Mouse (Mus musculus): ENCODE measurements at regions not wholly inside any gene's neighbourhood (a gene's known extent, or its start where the extent isn't known, plus 50 kb on each side); places are given as distances from the start of the nearest gene placed in this dataset.

DNA sequence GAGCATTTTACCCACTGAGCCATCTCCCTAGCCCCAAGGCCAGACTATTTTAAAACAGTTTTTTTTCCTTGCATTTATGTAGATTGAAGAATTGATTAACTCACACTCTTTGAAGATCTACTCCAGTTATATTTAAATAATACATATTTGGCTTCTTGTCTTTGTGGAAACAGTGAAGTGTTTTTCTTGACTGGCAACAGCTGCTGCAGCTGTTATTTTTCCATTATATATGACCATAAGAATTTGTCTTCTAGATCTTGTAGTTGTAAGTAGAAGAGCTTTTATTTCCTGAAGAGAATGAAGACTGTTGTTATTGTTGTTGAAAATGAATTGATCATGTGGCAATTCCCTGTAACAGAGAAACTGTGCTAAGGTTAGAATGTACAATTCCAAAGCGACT lies 109.4 kb upstream of the Prickle1 start:
- no peak for DNase-seq (ENCODE audit: low spot score)

DNA sequence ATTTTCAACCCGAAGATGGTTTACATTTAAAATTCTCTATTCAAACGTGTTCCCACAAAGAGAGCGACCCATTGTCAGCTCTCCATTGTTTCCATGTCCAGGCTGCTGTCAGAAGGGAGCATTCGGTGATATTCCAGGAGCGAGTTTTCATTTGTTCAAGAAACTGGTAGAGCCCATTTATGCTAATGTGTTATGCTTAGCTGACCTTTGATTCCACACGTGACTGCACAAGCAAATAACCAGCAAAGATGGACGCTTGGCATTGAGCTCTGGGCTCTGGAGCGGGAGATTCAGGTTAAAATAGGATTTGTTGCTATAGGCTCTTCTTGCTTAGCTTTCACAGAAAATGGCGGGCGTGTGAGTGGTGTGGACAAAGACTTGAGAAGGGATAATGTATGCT lies 105.3 kb upstream of the Prickle1 start:
- DNase-seq (ENCODE audit: low spot score): no peak

- no peak for DNase-seq (ENCODE audit: low spot score)
These were observed 104.3 kb upstream of the Prickle1 start for GRCm38 (mm10) chr15:93699971-93700370.

DNA sequence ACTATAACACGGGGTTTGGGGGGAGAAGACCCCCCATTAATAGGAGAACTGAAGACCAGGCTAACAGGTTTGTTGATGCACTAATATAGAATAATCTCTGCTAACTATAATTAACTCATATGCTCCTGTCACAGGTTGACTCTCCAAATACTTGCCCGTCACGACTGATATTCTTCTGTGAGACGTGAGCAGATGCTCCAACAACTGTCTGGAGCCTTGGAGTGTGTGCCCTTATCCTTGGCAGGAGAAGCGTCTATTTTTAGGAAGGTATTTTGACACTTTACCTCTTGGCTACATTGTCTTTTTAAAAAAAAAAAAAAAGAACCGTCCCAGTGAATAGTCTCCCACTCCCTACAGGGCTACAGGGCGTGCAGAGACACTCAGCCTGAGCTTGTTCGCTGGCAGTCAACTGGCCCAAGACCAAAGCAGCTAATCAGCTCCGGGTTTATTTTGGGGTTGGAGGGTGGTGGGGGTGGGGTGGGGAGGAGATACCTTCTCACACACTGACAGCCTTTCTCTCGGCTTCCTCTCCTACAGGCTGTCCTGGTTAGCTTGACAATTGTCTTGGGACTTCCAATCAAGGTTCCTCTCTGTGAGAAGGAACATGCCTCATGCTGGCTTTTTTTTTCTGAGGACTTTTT lies 102.6 kb upstream of the Prickle1 start:
- no peak for DNase-seq (ENCODE audit: low spot score)

GRCm38 (mm10) chr15:93690717-93691116 lies 95.0 kb upstream of the Prickle1 start:
- DNase-seq (ENCODE audit: low spot score): no peak

DNA sequence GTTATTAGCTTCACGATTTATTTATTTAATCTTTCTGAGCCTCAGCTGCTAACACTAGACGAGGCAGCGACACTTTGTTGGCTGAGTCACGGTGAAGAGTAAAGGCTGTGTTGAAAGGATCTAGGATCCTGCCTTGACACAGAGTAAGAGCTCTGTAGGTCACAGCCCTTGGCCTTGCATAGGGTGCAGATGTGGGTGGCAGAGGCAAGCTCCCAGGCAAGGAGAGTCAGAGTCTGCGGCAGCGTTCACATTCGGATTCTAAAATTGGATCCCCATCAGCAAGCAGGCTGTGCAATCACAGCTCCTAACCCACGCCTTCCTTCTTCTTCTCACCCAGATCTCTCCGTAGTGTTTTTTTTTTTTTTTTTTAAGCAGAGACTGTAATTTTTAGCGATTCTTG lies 94.3 kb upstream of the Prickle1 start:
- DNase-seq (ENCODE audit: low spot score): no peak

GRCm38 (mm10) chr15:93686385-93686784 lies 90.7 kb upstream of the Prickle1 start:
- no peak for DNase-seq (ENCODE audit: low spot score)

DNA sequence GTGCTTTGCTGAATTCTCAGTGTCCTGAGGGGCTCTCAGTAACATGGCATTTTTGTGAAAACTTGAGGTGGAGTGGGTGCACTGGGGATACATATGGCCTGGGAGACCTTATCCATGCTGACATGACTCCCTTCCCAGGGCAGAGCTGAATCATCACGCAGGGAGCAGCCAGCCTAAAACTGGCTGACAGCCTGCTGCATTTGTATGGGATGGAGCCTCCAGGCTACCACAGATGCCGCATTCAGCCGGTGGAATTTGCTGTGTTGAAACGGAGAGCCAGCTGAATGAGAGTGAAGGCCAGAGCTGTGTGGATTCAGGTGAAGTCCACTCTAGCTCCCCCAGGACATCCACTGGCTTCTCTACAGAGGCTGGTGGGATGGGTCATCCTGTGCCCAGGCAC lies 85.9 kb upstream of the Prickle1 start:
- DNase-seq (ENCODE audit: low spot score): no peak

- DNase-seq (ENCODE audit: low spot score): no peak
These were observed 79.9 kb upstream of the Prickle1 start for GRCm38 (mm10) chr15:93675624-93676023.

DNA sequence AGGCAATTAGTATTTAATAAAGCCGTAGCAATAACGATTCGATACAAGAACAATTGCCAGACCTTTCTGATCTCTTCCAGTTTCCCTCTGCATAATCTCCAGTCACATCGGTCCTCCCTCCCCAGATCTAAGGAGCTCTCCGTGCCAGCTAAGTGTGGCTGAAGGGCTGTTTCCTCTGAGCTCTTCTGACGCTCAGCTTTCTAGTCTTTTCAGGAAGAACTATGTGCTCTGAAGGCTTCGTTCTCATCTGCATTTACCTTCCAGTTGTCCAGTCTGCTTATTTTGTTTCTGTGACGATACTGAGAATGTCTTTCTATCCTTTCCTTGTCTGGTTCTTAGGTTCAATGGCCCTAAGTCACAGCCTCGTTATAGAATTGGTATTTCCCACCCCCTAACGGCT lies 78.3 kb upstream of the Prickle1 start:
- DNase-seq (ENCODE audit: low spot score): no peak

DNA sequence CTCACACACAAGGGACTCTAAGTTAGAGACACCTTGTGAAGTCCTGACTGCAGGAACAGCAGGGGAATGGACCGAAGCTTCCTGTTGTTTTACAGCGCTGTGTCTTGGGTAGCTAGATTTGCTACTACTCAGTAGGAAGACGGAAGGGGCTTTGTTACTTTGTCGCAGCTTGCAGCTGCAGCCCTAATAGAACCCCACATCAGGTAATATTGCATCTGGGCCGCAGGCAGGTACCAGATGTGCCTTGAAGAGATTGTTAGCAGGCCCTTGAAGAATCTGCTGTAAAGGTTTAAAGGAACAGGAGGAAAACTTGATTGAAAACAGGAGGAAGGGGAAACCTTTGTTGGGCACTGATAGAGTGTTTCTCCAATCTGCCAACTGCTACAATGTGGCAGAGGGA lies 68.2 kb upstream of the Prickle1 start:
- no peak for DNase-seq (ENCODE audit: low spot score)

DNA sequence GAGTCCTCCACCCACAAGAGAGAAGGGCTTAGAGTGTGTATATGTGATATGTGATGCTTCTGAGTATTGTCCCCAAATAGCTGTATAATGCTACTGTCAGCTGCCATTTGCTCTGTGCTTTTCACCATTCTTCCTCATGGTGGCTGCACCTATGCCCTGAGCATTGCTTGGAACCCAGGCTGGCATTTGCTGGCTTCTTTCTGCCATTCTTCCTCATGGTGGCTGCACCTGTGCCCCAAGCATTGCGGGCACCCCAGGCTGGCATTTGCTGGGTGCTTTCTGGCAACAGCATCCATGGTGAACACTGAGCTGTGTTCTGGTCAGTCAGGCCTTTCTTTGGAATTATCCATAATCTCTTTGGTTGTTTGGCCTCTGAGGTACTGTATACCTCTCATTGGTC lies 66.9 kb upstream of the Prickle1 start:
- DNase-seq (ENCODE audit: low spot score): no peak

- DNase-seq (ENCODE audit: low spot score): no peak
These were observed 66.1 kb upstream of the Prickle1 start for GRCm38 (mm10) chr15:93661801-93662200.

GRCm38 (mm10) chr15:93660952-93661648 lies 65.4 kb upstream of the Prickle1 start:
- no peak for DNase-seq (ENCODE audit: low spot score)

GRCm38 (mm10) chr15:93657171-93657570 lies 61.5 kb upstream of the Prickle1 start:
- no peak for DNase-seq (ENCODE audit: low spot score)

GRCm38 (mm10) chr15:93656713-93657112 lies 61.0 kb upstream of the Prickle1 start:
- no peak for DNase-seq (ENCODE audit: low spot score)

DNA sequence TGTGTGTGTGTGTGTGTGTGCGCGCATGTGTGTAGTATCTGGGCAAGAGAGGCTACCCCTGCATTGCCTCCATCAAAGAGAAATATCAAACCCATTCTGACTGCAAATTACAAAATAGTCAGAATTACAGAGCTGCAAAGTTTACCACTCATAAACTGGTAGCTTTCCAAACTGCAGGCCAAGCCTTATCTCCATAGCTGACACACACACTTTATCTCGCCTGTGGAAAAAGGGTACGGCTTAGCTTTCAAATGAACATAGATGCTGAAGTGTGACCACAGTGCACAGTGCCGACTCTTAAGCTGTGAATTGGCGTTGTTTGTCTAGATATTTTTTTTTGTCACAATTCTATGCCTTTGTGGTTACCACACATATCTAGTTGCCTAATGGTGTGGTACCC lies 60.1 kb upstream of the Prickle1 start:
- no peak for DNase-seq (ENCODE audit: low spot score)

DNA sequence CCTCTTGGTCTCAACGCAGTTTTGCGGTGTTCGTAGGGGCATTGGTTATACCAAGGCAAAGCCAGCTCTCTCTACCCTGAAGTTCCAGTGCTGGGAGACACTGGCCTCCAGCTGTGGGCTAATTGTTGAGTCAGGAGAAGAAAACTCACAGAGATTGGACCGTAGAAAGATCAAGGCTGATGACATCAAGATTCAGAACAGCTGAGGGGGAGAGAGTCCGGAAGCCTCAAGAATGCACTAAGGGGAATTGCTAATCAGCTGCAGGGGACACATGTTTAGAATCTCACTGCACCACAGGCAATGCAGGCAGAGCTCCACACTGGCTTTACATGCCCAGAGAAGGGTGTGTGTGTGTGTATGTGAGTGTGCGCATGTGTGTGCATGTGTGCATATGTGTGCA lies 59.6 kb upstream of the Prickle1 start:
- no peak for DNase-seq (ENCODE audit: low spot score)

- no peak for DNase-seq (ENCODE audit: low spot score)
These were observed 57.7 kb upstream of the Prickle1 start for GRCm38 (mm10) chr15:93653378-93653777.

- DNase-seq (ENCODE audit: low spot score): no peak
These were observed 55.5 kb upstream of the Prickle1 start for GRCm38 (mm10) chr15:93650981-93651757.

GRCm38 (mm10) chr15:93650009-93650522 lies 54.4 kb upstream of the Prickle1 start:
- DNase-seq (ENCODE audit: low spot score): no peak

DNA sequence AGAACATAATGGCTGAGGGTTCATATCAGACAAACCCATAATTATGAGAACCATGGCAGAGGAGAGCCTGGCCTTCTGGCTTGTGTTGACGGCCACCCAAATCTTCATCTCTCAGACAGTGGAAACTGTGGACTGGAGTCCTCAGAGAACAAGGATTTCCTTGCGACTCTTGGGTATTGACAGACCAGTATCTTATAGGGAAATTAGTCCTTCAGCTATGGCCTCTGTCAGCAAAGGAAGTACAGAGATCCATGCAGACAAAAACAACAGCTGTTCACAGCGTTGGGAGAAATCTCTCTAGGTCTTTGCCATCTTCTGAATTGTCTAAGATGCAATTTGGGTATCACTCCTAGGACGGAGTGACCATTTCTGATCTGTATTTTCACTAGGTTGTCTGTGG lies 53.0 kb upstream of the Prickle1 start:
- no peak for DNase-seq (ENCODE audit: low spot score)

DNA sequence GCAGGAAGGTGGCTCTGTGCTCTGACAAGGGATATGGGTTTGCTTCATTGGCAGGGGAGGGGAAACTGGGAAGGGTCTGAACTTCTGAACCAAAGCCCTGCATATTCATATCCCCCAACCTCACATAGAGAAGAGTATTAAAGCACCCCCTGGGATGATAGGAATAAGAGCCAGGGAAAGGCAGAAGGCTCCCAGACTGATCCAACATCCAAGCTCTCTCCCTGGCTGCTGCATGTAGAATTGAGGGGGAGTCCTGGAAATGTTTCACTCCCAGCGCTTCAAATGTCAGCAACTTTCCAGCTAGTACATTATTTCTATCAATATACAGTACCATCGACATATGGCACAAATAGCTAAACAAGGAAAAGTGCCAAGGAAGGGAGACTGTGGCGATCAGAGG lies 51.1 kb upstream of the Prickle1 start:
- no peak for DNase-seq (ENCODE audit: low spot score)

Measured in yolk sac, embryonic 10.5 days (tissue).